Mouse (Mus musculus): ENCODE results near the gene Cbx2.

GRCm38 (mm10) chr11:119007461-119008456 lies 15.0 kb upstream of the Cbx2 start:
- TF ChIP-seq POLR2A (IDR thresholded peaks at IDR 0.05; ENCODE audit: insufficient read length, low read depth) (no peak), USF1 (IDR thresholded peaks at IDR 0.05; ENCODE audit: low read depth) (no peak), TCF12 (IDR thresholded peaks at IDR 0.05; ENCODE audit: insufficient read depth, poor library complexity, severe bottlenecking) (no peak), CEBPB (IDR thresholded peaks at IDR 0.05; ENCODE audit: insufficient read depth, poor library complexity, severe bottlenecking) (no peak), MYOG (IDR thresholded peaks at IDR 0.05; ENCODE audit: control insufficient read depth in 1 of 3, insufficient read depth in 1 of 3, insufficient read length in 2 of 3, low read depth in 2 of 3) (no peak)
